Mouse (Mus musculus): ENCODE results near the gene Mfsd6l. TPM values are rescaled to one million over a fixed set of nuclear protein-coding genes. Genes with fewer than 3 reads are reported as not detected.

Gene Mfsd6l
- polyA plus RNA-seq (2014; fragmentation: Illumina TruSeq; extraction: RNeasy Lipid Tissue Mini Kit (QIAGEN cat#74804); ENCODE audit: low read depth, low replicate concordance) = 0.22 TPM

GRCm38 (mm10) chr11:68555918-68556584, at the start of gene Mfsd6l:
Gene Mfsd6l, plus strand, starts transcription at chr11:68556186.

GRCm38 (mm10) chr11:68586721-68587120, 30.7 kb downstream of the Mfsd6l start, which contains the start of gene Ccdc42:
Gene Ccdc42, plus strand, starts transcription at chr11:68587021.

Other genes starting within 250 kb of the Mfsd6l start
- 1.9 TPM for gene Ntn1, start 155.4 kb upstream of the Mfsd6l start, polyA plus RNA-seq (2014; fragmentation: Illumina TruSeq; extraction: RNeasy Lipid Tissue Mini Kit (QIAGEN cat#74804); ENCODE audit: low read depth, low replicate concordance)
- gene Pik3r5, start 124.1 kb upstream of the Mfsd6l start, polyA plus RNA-seq (2014; fragmentation: Illumina TruSeq; extraction: RNeasy Lipid Tissue Mini Kit (QIAGEN cat#74804); ENCODE audit: low read depth, low replicate concordance) = 0.79 TPM
- 1.0 TPM for gene Pik3r6, start 53.2 kb upstream of the Mfsd6l start, polyA plus RNA-seq (2014; fragmentation: Illumina TruSeq; extraction: RNeasy Lipid Tissue Mini Kit (QIAGEN cat#74804); ENCODE audit: low read depth, low replicate concordance)
- gene Ccdc42, start 30.8 kb downstream of the Mfsd6l start, polyA plus RNA-seq (2014; fragmentation: Illumina TruSeq; extraction: RNeasy Lipid Tissue Mini Kit (QIAGEN cat#74804); ENCODE audit: low read depth, low replicate concordance) = not detected
- 9.9 TPM for gene Myh10, start 135.4 kb downstream of the Mfsd6l start, polyA plus RNA-seq (2014; fragmentation: Illumina TruSeq; extraction: RNeasy Lipid Tissue Mini Kit (QIAGEN cat#74804); ENCODE audit: low read depth, low replicate concordance)